Mouse (Mus musculus): ENCODE results near the gene Dclre1c. TPM values are rescaled to one million over a fixed set of nuclear protein-coding genes. Genes with fewer than 3 reads are reported as not detected.

Gene Dclre1c
- polyA plus RNA-seq, 2 experiments: 7.3 to 10.5 TPM

GRCm38 (mm10) chr2:3474361-3474805, 50.5 kb downstream of the Dclre1c start:
- DNase-seq (ENCODE audit: low spot score) (peak; percentile 41), ATAC-seq (ENCODE audit: low FRiP score, low read depth) (peak; percentile 62)
- Histone ChIP-seq H3K27ac (replicated peaks; ENCODE audit: low read depth, low read length) (peak overlapping the region; percentile 90), H3K36me3 (ENCODE audit: control insufficient read depth, insufficient read depth, low read length) (no peaks in the 10 kb centered on the region; the same call in 1 of the 2 replicates), H3K9ac (ENCODE audit: low read depth, low read length, severe bottlenecking) (peak overlapping the region; percentile 74), H3K4me1 (ENCODE audit: control insufficient read depth, insufficient read depth, low read length) (peaks cover 12% of the 10 kb centered on the region), H3K27me3 (ENCODE audit: control insufficient read depth, insufficient read depth, low read length) (no peaks in the 10 kb centered on the region), H3K4me2 (replicated peaks; ENCODE audit: low read depth, low read length, severe bottlenecking) (peak overlapping the region; percentile 68), H3K9me3 (ENCODE audit: control insufficient read depth, low read length) (no peaks in the 10 kb centered on the region), H3K4me3 (replicated peaks; ENCODE audit: low read length) (peak overlapping the region; percentile 97)
- TF ChIP-seq POLR2A (IDR thresholded peaks at IDR 0.05; ENCODE audit: borderline replicate concordance, extremely low read depth, insufficient read depth, insufficient read length): no peak; the same call in 1 of the 2 replicates
- under 1% methylated on average over 44 of the region's 46 CpGs for WGBS

- Histone ChIP-seq H3K4me1 (ENCODE audit: control insufficient read depth, insufficient read depth, low read length) (peaks cover 12% of the 10 kb centered on the region), H3K9ac (ENCODE audit: low read depth, low read length, severe bottlenecking) (peak within 1 kb of the TSS; percentile 74), H3K9me3 (ENCODE audit: control insufficient read depth, low read length) (no peaks in the 10 kb centered on the region), H3K27me3 (ENCODE audit: control insufficient read depth, insufficient read depth, low read length) (no peaks in the 10 kb centered on the region), H3K27ac (replicated peaks; ENCODE audit: low read depth, low read length) (peak within 1 kb of the TSS; percentile 90), H3K4me3 (replicated peaks; ENCODE audit: low read length) (peak within 1 kb of the TSS; percentile 97), H3K4me2 (replicated peaks; ENCODE audit: low read depth, low read length, severe bottlenecking) (peak within 1 kb of the TSS; percentile 68), H3K36me3 (ENCODE audit: control insufficient read depth, insufficient read depth, low read length) (no peaks in the 10 kb centered on the region; the same call in 1 of the 2 replicates)
- WGBS: under 1% methylated on average over 38 of the region's 42 CpGs
- DNase-seq (ENCODE audit: low spot score) (peak; percentile 98), ATAC-seq (ENCODE audit: low FRiP score, low read depth) (peak; percentile 98)
- peak; percentile 77; the same call in 1 of the 2 replicates for TF ChIP-seq POLR2A (IDR thresholded peaks at IDR 0.05; ENCODE audit: borderline replicate concordance, extremely low read depth, insufficient read depth, insufficient read length)
Observed at GRCm38 (mm10) chr2:3474861-3475283, 50.9 kb downstream of the Dclre1c start, which contains the start of gene Suv39h2. TSS of gene Suv39h2 (minus strand) at chr2:3475031.

GRCm38 (mm10) chr2:3475746-3476251, 51.9 kb downstream of the Dclre1c start:
- TF ChIP-seq POLR2A (IDR thresholded peaks at IDR 0.05; ENCODE audit: borderline replicate concordance, extremely low read depth, insufficient read depth, insufficient read length): no peak
- no peaks in the 10 kb centered on the region for H3K27me3 ChIP-seq (ENCODE audit: control insufficient read depth, insufficient read depth, low read length)
- peaks cover 12% of the 10 kb centered on the region for H3K4me1 ChIP-seq (ENCODE audit: control insufficient read depth, insufficient read depth, low read length)
- 44% methylated on average over 3 of the region's 3 CpGs for WGBS
- no peaks in the 10 kb centered on the region for H3K9me3 ChIP-seq (ENCODE audit: control insufficient read depth, low read length)
- no peak for DNase-seq (ENCODE audit: low spot score)
- no peak for ATAC-seq (ENCODE audit: low FRiP score, low read depth)
- H3K4me3 ChIP-seq (replicated peaks; ENCODE audit: low read length): no peak overlapping the region
- no peak overlapping the region for H3K27ac ChIP-seq (replicated peaks; ENCODE audit: low read depth, low read length)
- H3K9ac ChIP-seq (ENCODE audit: low read depth, low read length, severe bottlenecking): no peak overlapping the region
- H3K4me2 ChIP-seq (replicated peaks; ENCODE audit: low read depth, low read length, severe bottlenecking): peak overlapping the region; percentile 68; the same call in 1 of the 2 replicates
- H3K36me3 ChIP-seq (ENCODE audit: control insufficient read depth, insufficient read depth, low read length): no peaks in the 10 kb centered on the region; the same call in 1 of the 2 replicates

- ATAC-seq (ENCODE audit: low FRiP score, low read depth): no peak
- Histone ChIP-seq H3K9me3 (ENCODE audit: control insufficient read depth, low read length) (no peaks in the 10 kb centered on the region), H3K9ac (ENCODE audit: low read depth, low read length, severe bottlenecking) (no peak overlapping the region), H3K27ac (replicated peaks; ENCODE audit: low read depth, low read length) (no peak overlapping the region), H3K36me3 (ENCODE audit: control insufficient read depth, insufficient read depth, low read length) (no peaks in the 10 kb centered on the region), H3K4me1 (ENCODE audit: control insufficient read depth, insufficient read depth, low read length) (0 out of 2 replicates have a peak, but pooled peaks cover 3% of the 10 kb centered on the region), H3K4me2 (replicated peaks; ENCODE audit: low read depth, low read length, severe bottlenecking) (no peak overlapping the region), H3K27me3 (ENCODE audit: control insufficient read depth, insufficient read depth, low read length) (no peaks in the 10 kb centered on the region), H3K4me3 (replicated peaks; ENCODE audit: low read length) (no peak overlapping the region)
- DNase-seq (ENCODE audit: low spot score): no peak
- 80% methylated on average over 3 of the region's 3 CpGs for WGBS
- no peak for TF ChIP-seq POLR2A (IDR thresholded peaks at IDR 0.05; ENCODE audit: borderline replicate concordance, extremely low read depth, insufficient read depth, insufficient read length)
Observed at GRCm38 (mm10) chr2:3480239-3480638, 56.3 kb downstream of the Dclre1c start.

GRCm38 (mm10) chr2:3489816-3490215, 65.9 kb downstream of the Dclre1c start:
- H3K36me3 ChIP-seq (ENCODE audit: control insufficient read depth, insufficient read depth, low read length): peaks cover 52% of the 10 kb centered on the region

More at GRCm38 (mm10) chr2:3489816-3490215, 65.9 kb downstream of the Dclre1c start:
- DNase-seq (ENCODE audit: low spot score) (no peak), ATAC-seq (ENCODE audit: low FRiP score, low read depth) (no peak)
- WGBS: 85% methylated on average over 3 of the region's 3 CpGs
- Histone ChIP-seq H3K4me2 (replicated peaks; ENCODE audit: low read depth, low read length, severe bottlenecking) (no peak overlapping the region), H3K4me3 (replicated peaks; ENCODE audit: low read length) (no peak overlapping the region), H3K9ac (ENCODE audit: low read depth, low read length, severe bottlenecking) (no peak overlapping the region), H3K27me3 (ENCODE audit: control insufficient read depth, insufficient read depth, low read length) (no peaks in the 10 kb centered on the region), H3K4me1 (ENCODE audit: control insufficient read depth, insufficient read depth, low read length) (no peaks in the 10 kb centered on the region), H3K9me3 (ENCODE audit: control insufficient read depth, low read length) (no peaks in the 10 kb centered on the region), H3K27ac (replicated peaks; ENCODE audit: low read depth, low read length) (no peak overlapping the region)
- TF ChIP-seq POLR2A (IDR thresholded peaks at IDR 0.05; ENCODE audit: borderline replicate concordance, extremely low read depth, insufficient read depth, insufficient read length): no peak

Measured in limb, embryonic 14.5 days (tissue).